In genomic region chr6:25688927-25689519, GRCm38 (mm10) we compare ENCODE assay signal across 8 mouse cellular contexts. TPM values are rescaled to one million over a fixed set of nuclear protein-coding genes. Genes with fewer than 3 reads are reported as not detected.
DNase-seq lines count a peak whose midpoint lies in the region; ATAC-seq and TF ChIP-seq lines count a peak whose summit lies in the region.

No protein-coding gene starts in this region.

- H3K4me1 ChIP-seq in lung, postnatal 0 days (ENCODE audit: insufficient read depth, low read depth, low read length), result peaks cover 7% of the 10 kb centered on the region; the same call in 1 of the 2 replicates
- peaks cover 19% of the 10 kb centered on the region for H3K4me1 ChIP-seq in limb, embryonic 15.5 days

- no peaks in the 10 kb centered on the region for H3K36me3 ChIP-seq in lung, postnatal 0 days (ENCODE audit: insufficient read depth, low read length)
- H3K36me3 ChIP-seq in limb, embryonic 15.5 days, result no peaks in the 10 kb centered on the region

- no peak for TF ChIP-seq CTCF in lung, postnatal 0 days (IDR thresholded peaks at IDR 0.05)

- H3K4me3 ChIP-seq in lung, postnatal 0 days (ENCODE audit: low read depth, low read length), result peak overlapping the region; percentile 45
- peak overlapping the region; percentile 49 for H3K4me3 ChIP-seq in limb, embryonic 15.5 days

- intact Hi-C loops in heart, postnatal 10 days (cut with DNase I), result no loop called here

- peak; percentile 8 to 45 for DNase-seq in adrenal gland, adult (ENCODE audit: inconsistent age in 2 of 2, low spot score in 1 of 2)
- no peak for DNase-seq in adrenal gland, adult 8-10 months
- peak; percentile 9 for DNase-seq in lung, postnatal 0 days (ENCODE audit: low spot score)
- DNase-seq in lung, postnatal 14 days, result no peak
- DNase-seq in heart, postnatal 10 days, result peak; percentile 2 to 10
- peak; percentile 32 to 33 for DNase-seq in right cerebral cortex, postnatal 10 days (ENCODE audit: low spot score in 2 of 2)
- DNase-seq in yolk sac, embryonic 10.5 days (ENCODE audit: low spot score), result no peak

- H3K9me3 ChIP-seq in lung, postnatal 0 days (ENCODE audit: low read length), result no peaks in the 10 kb centered on the region
- no peaks in the 10 kb centered on the region for H3K9me3 ChIP-seq in limb, embryonic 15.5 days

- no peak for ATAC-seq in lung, postnatal 0 days
- 0 out of 2 replicates have a peak, but pooled peaks have one; percentile 26 for ATAC-seq in limb, embryonic 15.5 days (ENCODE audit: insufficient number of reproducible peaks, low FRiP score, low TSS enrichment, low read depth)

- 3% methylated on average over 25 of the region's 25 CpGs for WGBS in lung, postnatal 0 days
- WGBS in limb, embryonic 15.5 days, result under 1% methylated on average over 25 of the region's 25 CpGs

- no peak for TF ChIP-seq EP300 in lung, postnatal 0 days (IDR thresholded peaks at IDR 0.05)

- H3K27ac ChIP-seq in lung, postnatal 0 days (ENCODE audit: low read length), result no peak overlapping the region
- no peak overlapping the region for H3K27ac ChIP-seq in limb, embryonic 15.5 days

- no peaks in the 10 kb centered on the region; the same call in 1 of the 2 replicates for H3K27me3 ChIP-seq in lung, postnatal 0 days (replicated peaks; ENCODE audit: insufficient read depth, low read length)
- peaks cover 33% of the 10 kb centered on the region for H3K27me3 ChIP-seq in limb, embryonic 15.5 days

- peak overlapping the region; percentile 95 for H3K4me2 ChIP-seq in lung, postnatal 0 days (replicated peaks; ENCODE audit: low read depth, low read length)
- peak overlapping the region; percentile 95 for H3K4me2 ChIP-seq in limb, embryonic 15.5 days

- no peak overlapping the region for H3K9ac ChIP-seq in lung, postnatal 0 days (replicated peaks; ENCODE audit: low read depth)
- H3K9ac ChIP-seq in limb, embryonic 15.5 days, result peak overlapping the region; percentile 21; the same call in 1 of the 2 replicates

RNA-seq across cellular contexts. Expression of gene Gpr37, which starts 1.5 kb away (rescaled TPM):
- under 1 TPM; 0.12 to 0.28 (median 0.22) TPM for total RNA-seq in adrenal gland, adult 8-10 months (2022)
- polyA plus RNA-seq in lung, postnatal 0 days (2015; fragmentation: Nextera tagmentation; extraction: Ambion mirVana), result 0.25 and 0.38 TPM in 2 replicates
- total RNA-seq in heart, postnatal 10 days (2021), result under 1 TPM; 0.07 to 0.17 TPM
- polyA plus RNA-seq in limb, embryonic 15.5 days (2015; fragmentation: Nextera tagmentation; extraction: Ambion mirVana), result 2.5 and 3.2 TPM in 2 replicates

Comparison
In these comparisons a context has a peak if more than half of its experiments do, and no peak if none do; other contexts are left out.
1. DNase-seq: peak in adrenal gland, adult (2 of 2), lung, postnatal 0 days (single experiment), heart, postnatal 10 days (2 of 2) and right cerebral cortex, postnatal 10 days (2 of 2); none in adrenal gland, adult 8-10 months (single experiment), lung, postnatal 14 days (single experiment) and yolk sac, embryonic 10.5 days (single experiment).